Mouse (Mus musculus): Measurements from ENCODE around the gene Ccdc114. TPM values are rescaled to one million over a fixed set of nuclear protein-coding genes. Genes with fewer than 3 reads are reported as not detected.

The Ccdc114 gene
- polyA plus RNA-seq, 1 experiment from 2014 or later = 3.8 TPM

DNA sequence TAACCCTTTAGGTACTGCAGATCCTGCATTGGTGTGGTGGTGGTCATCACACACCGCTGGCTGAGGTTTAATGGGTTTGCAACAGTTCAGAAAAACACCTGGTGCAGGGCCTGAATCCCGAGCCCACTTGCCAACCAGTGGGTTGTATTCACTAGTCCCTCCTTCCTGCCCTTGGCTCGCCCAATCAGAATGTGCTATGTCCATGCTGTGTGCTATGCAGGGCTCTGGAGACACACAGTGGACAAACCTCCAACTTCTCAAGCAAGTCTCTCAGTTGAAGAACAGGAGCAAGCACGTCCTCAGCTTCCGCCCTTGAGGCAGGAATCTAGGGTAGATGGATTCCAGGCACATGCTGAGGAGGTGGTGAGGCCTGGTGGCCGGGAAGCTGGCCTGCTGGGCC, 50.6 kb downstream of the Ccdc114 start:
- DNase-seq (ENCODE audit: low spot score) = no peak
- 72% methylated on average over 6 of the region's 6 CpGs for WGBS
- H3K9me3 ChIP-seq (ENCODE audit: control insufficient read depth, low read length) = no peaks in the 10 kb centered on the region
- no peaks in the 10 kb centered on the region for H3K36me3 ChIP-seq (ENCODE audit: control insufficient read depth, insufficient read depth, low read length)
- ATAC-seq (ENCODE audit: insufficient number of reproducible peaks, low FRiP score, low TSS enrichment, low read depth) = no peak
- no peak overlapping the region for H3K4me3 ChIP-seq (ENCODE audit: low read depth, low read length)
- no peak overlapping the region for H3K9ac ChIP-seq (ENCODE audit: low read length)
- no peaks in the 10 kb centered on the region for H3K27me3 ChIP-seq (ENCODE audit: control insufficient read depth, insufficient read depth, low read length)
- no peaks in the 10 kb centered on the region for H3K4me1 ChIP-seq (ENCODE audit: control insufficient read depth, insufficient read depth, low read length)
- no peak overlapping the region for H3K4me2 ChIP-seq (ENCODE audit: low read depth, severe bottlenecking)
- H3K27ac ChIP-seq (replicated peaks; ENCODE audit: low read depth, low read length) = no peak overlapping the region

GRCm38 (mm10) chr7:45981612-45982011, 57.7 kb downstream of the Ccdc114 start:
- Histone ChIP-seq H3K9me3 (ENCODE audit: control insufficient read depth, low read length) (no peaks in the 10 kb centered on the region), H3K4me2 (ENCODE audit: low read depth, severe bottlenecking) (no peak overlapping the region), H3K27me3 (ENCODE audit: control insufficient read depth, insufficient read depth, low read length) (no peaks in the 10 kb centered on the region), H3K4me3 (ENCODE audit: low read depth, low read length) (no peak overlapping the region), H3K4me1 (ENCODE audit: control insufficient read depth, insufficient read depth, low read length) (no peaks in the 10 kb centered on the region), H3K27ac (replicated peaks; ENCODE audit: low read depth, low read length) (no peak overlapping the region), H3K36me3 (ENCODE audit: control insufficient read depth, insufficient read depth, low read length) (no peaks in the 10 kb centered on the region), H3K9ac (ENCODE audit: low read length) (no peak overlapping the region)
- DNase-seq (ENCODE audit: low spot score) (no peak), ATAC-seq (ENCODE audit: insufficient number of reproducible peaks, low FRiP score, low TSS enrichment, low read depth) (no peak)
- WGBS = 86% methylated on average over 5 of the region's 5 CpGs

DNA sequence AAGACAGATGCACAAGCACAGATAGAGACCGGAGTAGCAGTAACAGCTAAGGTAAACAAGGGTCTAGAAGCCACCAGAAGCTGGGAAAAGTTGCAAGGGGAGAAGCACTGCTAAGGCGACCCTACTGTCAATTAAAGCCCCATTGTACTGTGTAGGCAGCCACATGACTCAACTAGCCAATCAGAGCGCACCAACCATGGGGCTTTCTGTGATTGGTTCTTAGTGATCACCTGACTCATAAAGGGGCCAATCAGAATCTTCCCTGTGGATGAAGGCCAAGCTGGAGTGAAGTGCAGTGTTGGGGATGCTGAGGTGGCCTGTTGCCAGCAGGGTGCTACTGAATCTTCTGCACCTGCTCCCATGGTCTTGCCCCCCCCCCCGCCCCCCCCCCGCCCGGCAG, 63.0 kb downstream of the Ccdc114 start:
- Histone ChIP-seq H3K9ac (ENCODE audit: low read length) (no peak overlapping the region), H3K4me2 (ENCODE audit: low read depth, severe bottlenecking) (no peak overlapping the region), H3K4me3 (ENCODE audit: low read depth, low read length) (no peak overlapping the region), H3K27me3 (ENCODE audit: control insufficient read depth, insufficient read depth, low read length) (no peaks in the 10 kb centered on the region), H3K36me3 (ENCODE audit: control insufficient read depth, insufficient read depth, low read length) (no peaks in the 10 kb centered on the region), H3K9me3 (ENCODE audit: control insufficient read depth, low read length) (no peaks in the 10 kb centered on the region), H3K4me1 (ENCODE audit: control insufficient read depth, insufficient read depth, low read length) (no peaks in the 10 kb centered on the region), H3K27ac (replicated peaks; ENCODE audit: low read depth, low read length) (no peak overlapping the region)
- WGBS = 76% methylated on average over 4 of the region's 6 CpGs
- DNase-seq (ENCODE audit: low spot score) = no peak
- no peak for ATAC-seq (ENCODE audit: insufficient number of reproducible peaks, low FRiP score, low TSS enrichment, low read depth)

DNA sequence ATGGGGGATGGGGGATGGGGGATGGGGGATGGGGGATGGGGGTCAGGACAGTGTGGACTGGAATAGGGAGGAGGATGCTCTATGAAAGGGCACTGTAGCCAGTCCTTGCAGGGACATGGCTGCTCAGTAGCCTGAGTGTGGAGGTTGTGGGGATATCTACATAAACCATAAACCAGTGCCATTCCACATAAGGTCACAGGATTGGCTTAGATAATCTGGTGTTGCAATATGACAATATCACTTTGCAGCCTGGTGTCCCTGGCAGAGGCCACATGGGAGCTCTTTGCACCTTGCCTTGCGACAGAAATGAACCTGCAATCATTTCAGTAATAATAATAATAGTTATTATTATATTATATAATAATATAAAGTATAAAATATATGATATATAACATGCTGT, 64.5 kb downstream of the Ccdc114 start:
- Histone ChIP-seq H3K9me3 (ENCODE audit: control insufficient read depth, low read length) (no peaks in the 10 kb centered on the region), H3K4me3 (ENCODE audit: low read depth, low read length) (no peak overlapping the region), H3K4me2 (ENCODE audit: low read depth, severe bottlenecking) (no peak overlapping the region), H3K36me3 (ENCODE audit: control insufficient read depth, insufficient read depth, low read length) (no peaks in the 10 kb centered on the region), H3K9ac (ENCODE audit: low read length) (no peak overlapping the region), H3K27me3 (ENCODE audit: control insufficient read depth, insufficient read depth, low read length) (no peaks in the 10 kb centered on the region), H3K27ac (replicated peaks; ENCODE audit: low read depth, low read length) (no peak overlapping the region), H3K4me1 (ENCODE audit: control insufficient read depth, insufficient read depth, low read length) (no peaks in the 10 kb centered on the region)
- DNase-seq (ENCODE audit: low spot score) (no peak), ATAC-seq (ENCODE audit: insufficient number of reproducible peaks, low FRiP score, low TSS enrichment, low read depth) (no peak)
- 93% methylated on average over 1 of the region's 1 CpGs for WGBS

DNA sequence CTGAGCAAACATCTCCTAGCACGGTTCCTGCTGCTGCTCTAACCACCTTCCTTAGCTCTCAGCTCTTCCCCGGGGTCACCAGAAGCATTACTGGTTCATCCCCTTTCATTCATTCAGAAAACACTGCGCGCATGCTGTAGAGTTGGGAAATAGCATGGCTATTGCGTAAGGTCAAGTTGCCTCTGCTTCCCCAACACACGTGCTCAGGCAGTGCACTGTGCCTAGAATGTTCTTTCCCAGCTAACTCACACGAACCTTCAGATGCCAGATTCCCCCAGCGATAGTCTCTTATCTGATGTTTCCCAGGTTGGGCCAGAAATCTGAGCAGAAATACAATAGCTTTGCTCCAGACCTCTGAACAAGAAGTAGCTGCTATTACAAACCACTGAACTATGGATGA, 68.6 kb downstream of the Ccdc114 start:
- H3K9ac ChIP-seq (ENCODE audit: low read length) = no peak overlapping the region
- no peaks in the 10 kb centered on the region for H3K27me3 ChIP-seq (ENCODE audit: control insufficient read depth, insufficient read depth, low read length)
- no peak for DNase-seq (ENCODE audit: low spot score)
- H3K4me1 ChIP-seq (ENCODE audit: control insufficient read depth, insufficient read depth, low read length) = no peaks in the 10 kb centered on the region
- no peaks in the 10 kb centered on the region for H3K36me3 ChIP-seq (ENCODE audit: control insufficient read depth, insufficient read depth, low read length)
- no peak overlapping the region for H3K4me3 ChIP-seq (ENCODE audit: low read depth, low read length)
- H3K9me3 ChIP-seq (ENCODE audit: control insufficient read depth, low read length) = no peaks in the 10 kb centered on the region
- no peak overlapping the region for H3K27ac ChIP-seq (replicated peaks; ENCODE audit: low read depth, low read length)
- WGBS = 86% methylated on average over 8 of the region's 8 CpGs
- H3K4me2 ChIP-seq (ENCODE audit: low read depth, severe bottlenecking) = no peak overlapping the region
- no peak for ATAC-seq (ENCODE audit: insufficient number of reproducible peaks, low FRiP score, low TSS enrichment, low read depth)

Other genes starting within 250 kb of the Ccdc114 start
- 0.24 and 0.44 TPM in 2 replicates for gene Ntn5, start 240.1 kb upstream of the Ccdc114 start, polyA plus RNA-seq (2014; fragmentation: Nextera tagmentation; extraction: Ambion mirVana)
- 0.11 and 0.37 TPM in 2 replicates for gene Sec1, start 229.7 kb upstream of the Ccdc114 start, polyA plus RNA-seq (2014; fragmentation: Nextera tagmentation; extraction: Ambion mirVana)
- gene Car11, start 224.2 kb upstream of the Ccdc114 start, polyA plus RNA-seq (2014; fragmentation: Nextera tagmentation; extraction: Ambion mirVana) = 5.1 and 5.5 TPM in 2 replicates
- gene Dbp, start 219.0 kb upstream of the Ccdc114 start, polyA plus RNA-seq (2014; fragmentation: Nextera tagmentation; extraction: Ambion mirVana) = 4.2 and 4.9 TPM in 2 replicates
- 1,181 and 1,244 TPM in 2 replicates for gene Rpl18, start 208.6 kb upstream of the Ccdc114 start, polyA plus RNA-seq (2014; fragmentation: Nextera tagmentation; extraction: Ambion mirVana)
- gene Sphk2, start 206.1 kb upstream of the Ccdc114 start, polyA plus RNA-seq (2014; fragmentation: Nextera tagmentation; extraction: Ambion mirVana) = 28.4 and 28.5 TPM in 2 replicates
- gene Fam83e, start 202.9 kb upstream of the Ccdc114 start, polyA plus RNA-seq (2014; fragmentation: Nextera tagmentation; extraction: Ambion mirVana) = 0.65 and 0.82 TPM in 2 replicates
- not detected in 2 replicates for gene Spaca4, start 198.3 kb upstream of the Ccdc114 start, polyA plus RNA-seq (2014; fragmentation: Nextera tagmentation; extraction: Ambion mirVana)
- 3.6 and 4.6 TPM in 2 replicates for gene Lmtk3, start 140.3 kb upstream of the Ccdc114 start, polyA plus RNA-seq (2014; fragmentation: Nextera tagmentation; extraction: Ambion mirVana)
- gene Sult2b1, start 139.4 kb upstream of the Ccdc114 start, polyA plus RNA-seq (2014; fragmentation: Nextera tagmentation; extraction: Ambion mirVana) = 0.77 and 3.2 TPM in 2 replicates
- gene Cyth2, start 109.5 kb upstream of the Ccdc114 start, polyA plus RNA-seq (2014; fragmentation: Nextera tagmentation; extraction: Ambion mirVana) = 176 TPM in 2 replicates
- 1.4 and 1.5 TPM in 2 replicates for gene Kcnj14, start 99.3 kb upstream of the Ccdc114 start, polyA plus RNA-seq (2014; fragmentation: Nextera tagmentation; extraction: Ambion mirVana)
- gene Grwd1, start 93.1 kb upstream of the Ccdc114 start, polyA plus RNA-seq (2014; fragmentation: Nextera tagmentation; extraction: Ambion mirVana) = 90.6 and 94.3 TPM in 2 replicates
- gene Kdelr1, start 51.3 kb upstream of the Ccdc114 start, polyA plus RNA-seq (2014; fragmentation: Nextera tagmentation; extraction: Ambion mirVana) = 72.7 and 97.1 TPM in 2 replicates
- 0.07 TPM in 1 of 2 replicates, not detected in the other for gene Grin2d, start 45.7 kb upstream of the Ccdc114 start, polyA plus RNA-seq (2014; fragmentation: Nextera tagmentation; extraction: Ambion mirVana)
- gene Syngr4, start 27.4 kb upstream of the Ccdc114 start, polyA plus RNA-seq (2014; fragmentation: Nextera tagmentation; extraction: Ambion mirVana) = 1.0 and 1.8 TPM in 2 replicates
- gene Tmem143, start 27.1 kb upstream of the Ccdc114 start, polyA plus RNA-seq (2014; fragmentation: Nextera tagmentation; extraction: Ambion mirVana) = 3.6 and 4.3 TPM in 2 replicates
- gene Emp3, start 2.7 kb upstream of the Ccdc114 start, polyA plus RNA-seq (2014; fragmentation: Nextera tagmentation; extraction: Ambion mirVana) = 30.3 and 35.9 TPM in 2 replicates
- 0.15 and 0.21 TPM in 2 replicates for gene Abcc6, start 106.2 kb downstream of the Ccdc114 start, polyA plus RNA-seq (2014; fragmentation: Nextera tagmentation; extraction: Ambion mirVana)
- gene Nomo1, start 109.6 kb downstream of the Ccdc114 start, polyA plus RNA-seq (2014; fragmentation: Nextera tagmentation; extraction: Ambion mirVana) = 11.9 and 13.2 TPM in 2 replicates
- 0.16 TPM in 1 of 2 replicates, not detected in the other for gene Kcnj11, start 176.7 kb downstream of the Ccdc114 start, polyA plus RNA-seq (2014; fragmentation: Nextera tagmentation; extraction: Ambion mirVana)

All from limb, embryonic 11.5 days (tissue).